Mouse (Mus musculus): ENCODE data around the gene Krtap3-1.

Gene Krtap3-1

GRCm38 (mm10) chr11:99521288-99521860 lies 45.1 kb downstream of the Krtap3-1 start, which contains the start of gene Krt39:
TSS of gene Krt39 (minus strand) at chr11:99521338.
- DNase-seq (ENCODE audit: low read depth), result no peak

All from NIH3T3 (cell line).